ENCODE assay signal across 21 mouse cellular contexts in the genomic region with DNA sequence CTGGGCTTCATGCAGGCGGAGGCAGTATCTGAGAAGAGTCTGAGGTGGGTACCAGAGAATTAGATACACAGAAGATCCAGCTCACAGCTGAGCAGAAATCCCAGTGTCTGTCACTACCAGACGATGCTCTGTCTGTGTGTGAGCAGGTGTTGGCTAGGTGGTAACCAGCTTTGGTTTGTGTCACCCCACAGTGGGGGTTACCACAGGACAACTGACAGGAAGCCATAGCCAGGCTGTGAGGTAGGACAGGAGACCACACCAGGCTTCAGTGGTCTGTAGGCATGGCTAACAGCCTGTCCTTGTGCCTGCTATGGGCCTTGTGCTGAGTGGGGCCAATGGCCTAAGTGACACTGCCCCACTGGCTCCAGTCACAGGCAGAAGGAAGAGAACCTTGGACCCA.
"Had no signal": no experiment of that assay in that cellular context is flagged by ENCODE, and none has a peak within 500 bp of the region (broad histone marks: within the 10 kb centered on the region; RNA-seq: fewer than 3 reads in every experiment).

No protein-coding gene starts in this region.

- H3K27ac ChIP-seq: kidney, embryonic 15.5 days; left cerebral cortex, adult 2 months; limb, embryonic 12.5 days; limb, embryonic 15.5 days; liver, embryonic 13.5 days; neural tube, embryonic 13.5 days; stomach, embryonic 15.5 days had no signal

- H3K27me3 ChIP-seq: limb, embryonic 15.5 days; neural tube, embryonic 13.5 days; stomach, embryonic 15.5 days had no signal

- H3K9me3 ChIP-seq: kidney, embryonic 15.5 days; limb, embryonic 12.5 days; limb, embryonic 15.5 days; liver, embryonic 13.5 days; neural tube, embryonic 13.5 days; stomach, embryonic 15.5 days had no signal

- H3K9ac ChIP-seq: kidney, embryonic 15.5 days; limb, embryonic 12.5 days; limb, embryonic 15.5 days; liver, embryonic 13.5 days; neural tube, embryonic 13.5 days; stomach, embryonic 15.5 days had no signal

- H3K4me2 ChIP-seq: kidney, embryonic 15.5 days; limb, embryonic 12.5 days; limb, embryonic 15.5 days; liver, embryonic 13.5 days; midbrain, embryonic 11.5 days; neural tube, embryonic 13.5 days; stomach, embryonic 15.5 days had no signal

- H3K4me3 ChIP-seq: kidney, embryonic 15.5 days; left cerebral cortex, adult 2 months; limb, embryonic 12.5 days; limb, embryonic 15.5 days; liver, embryonic 13.5 days; neural tube, embryonic 13.5 days; stomach, embryonic 15.5 days had no signal

- DNase-seq: kidney, adult 8-10 months; kidney, postnatal 10 days; kidney, postnatal 36 days; layer of hippocampus, postnatal 36 days; liver, embryonic 13.5 days; lung, adult 2 months; lung, postnatal 14 days; lung, postnatal 4 days; midbrain, embryonic 14.5 days; retina, postnatal 1 day; right cerebral cortex, postnatal 25 days; spleen, adult 18-20 months; thymus, postnatal 14 days; thymus, postnatal 4 days had no signal

- H3K36me3 ChIP-seq: kidney, embryonic 15.5 days; limb, embryonic 12.5 days; limb, embryonic 15.5 days; liver, embryonic 13.5 days; neural tube, embryonic 13.5 days; stomach, embryonic 15.5 days had no signal
